In genomic region chr4:154497423-154498175, GRCm38 (mm10) we compare ENCODE assay signal across 10 mouse cellular contexts.
DNase-seq lines count a peak whose midpoint lies in the region; ATAC-seq and TF ChIP-seq lines count a peak whose summit lies in the region.
"Had no signal": no experiment of that assay in that cellular context is flagged by ENCODE, and none has a peak within 500 bp of the region (broad histone marks: within the 10 kb centered on the region; RNA-seq: fewer than 3 reads in every experiment).

No protein-coding gene starts in this region.

- no peaks in the 10 kb centered on the region for H3K9me3 ChIP-seq in lung, embryonic 16.5 days (ENCODE audit: control insufficient read depth, low read length)
- H3K9me3 ChIP-seq in intestine, embryonic 16.5 days (ENCODE audit: control insufficient read depth, low read length), result no peaks in the 10 kb centered on the region
- no peaks in the 10 kb centered on the region for H3K9me3 ChIP-seq in stomach, embryonic 15.5 days

- TF ChIP-seq EP300 in heart, adult 2 months (IDR thresholded peaks at IDR 0.05; ENCODE audit: insufficient read depth, low read depth, low read length), result no peak

- no peak overlapping the region for H3K4me2 ChIP-seq in lung, embryonic 16.5 days (ENCODE audit: low read depth, low read length)
- peak overlapping the region; percentile 9; the same call in 1 of the 2 replicates for H3K4me2 ChIP-seq in intestine, embryonic 16.5 days (ENCODE audit: low read depth, low read length)
- peak overlapping the region; percentile 13; the same call in 1 of the 2 replicates for H3K4me2 ChIP-seq in stomach, embryonic 15.5 days

- H3K4me1 ChIP-seq in heart, adult 2 months (ENCODE audit: control insufficient read depth, insufficient read depth, low read length), result peaks cover 14% of the 10 kb centered on the region
- H3K4me1 ChIP-seq in lung, embryonic 16.5 days (replicated peaks; ENCODE audit: control insufficient read depth, insufficient read depth, low read length), result peaks cover 51% of the 10 kb centered on the region
- H3K4me1 ChIP-seq in intestine, embryonic 16.5 days (ENCODE audit: control insufficient read depth, insufficient read depth, low read length), result peaks cover 93% of the 10 kb centered on the region
- peaks cover 54% of the 10 kb centered on the region for H3K4me1 ChIP-seq in stomach, embryonic 15.5 days

- TF ChIP-seq CTCF in heart, adult 2 months (IDR thresholded peaks at IDR 0.05), result no peak

- TF ChIP-seq POLR2A in heart, adult 2 months (IDR thresholded peaks at IDR 0.05; ENCODE audit: insufficient read depth, low read depth, low read length), result no peak

- H3K27ac ChIP-seq in heart, adult 2 months, result peak overlapping the region; percentile 67
- peak overlapping the region; percentile 72 for H3K27ac ChIP-seq in lung, embryonic 16.5 days (ENCODE audit: low read length)
- H3K27ac ChIP-seq in intestine, embryonic 16.5 days (ENCODE audit: low read length), result peak overlapping the region; percentile 85
- peak overlapping the region; percentile 83 for H3K27ac ChIP-seq in stomach, embryonic 15.5 days
- H3K27ac ChIP-seq: left cerebral cortex, adult 2 months had no signal

- H3K9ac ChIP-seq in heart, adult 2 months (ENCODE audit: low read depth, low read length), result no peak overlapping the region
- no peak overlapping the region for H3K9ac ChIP-seq in lung, embryonic 16.5 days (ENCODE audit: low read length)
- H3K9ac ChIP-seq in intestine, embryonic 16.5 days (ENCODE audit: low read depth, low read length), result peak overlapping the region; percentile 33; the same call in 1 of the 2 replicates
- no peak overlapping the region for H3K9ac ChIP-seq in stomach, embryonic 15.5 days

- H3K36me3 ChIP-seq in heart, adult 2 months (ENCODE audit: control insufficient read depth, insufficient read depth, low read length), result no peaks in the 10 kb centered on the region
- H3K36me3 ChIP-seq in lung, embryonic 16.5 days (ENCODE audit: control insufficient read depth, insufficient read depth, low read length), result no peaks in the 10 kb centered on the region
- no peaks in the 10 kb centered on the region for H3K36me3 ChIP-seq in intestine, embryonic 16.5 days (ENCODE audit: control insufficient read depth, insufficient read depth, low read length)
- no peaks in the 10 kb centered on the region for H3K36me3 ChIP-seq in stomach, embryonic 15.5 days

- no peaks in the 10 kb centered on the region for H3K79me2 ChIP-seq in heart, adult 2 months (replicated peaks; ENCODE audit: control insufficient read depth, insufficient read depth, low read length)

- 48% methylated on average over 4 of the region's 4 CpGs for WGBS in heart, adult 2 months
- 66% methylated on average over 4 of the region's 4 CpGs for WGBS in lung, embryonic 16.5 days
- 60% methylated on average over 4 of the region's 4 CpGs for WGBS in intestine, embryonic 16.5 days
- WGBS in stomach, embryonic 15.5 days, result 62% methylated on average over 4 of the region's 4 CpGs

- DNase-seq in heart, adult 2 months, result peak in 1 of 2 experiments; percentile 33
- DNase-seq in heart, adult 9 months (ENCODE audit: low spot score in 2 of 2), result no peak
- no peak for DNase-seq in lung, postnatal 10 days
- no peak for DNase-seq in natural killer cell, adult 2 months (ENCODE audit: low spot score in 2 of 2)
- DNase-seq: thymus, postnatal 14 days had no signal

- ATAC-seq in lung, embryonic 16.5 days (ENCODE audit: low read depth), result peak; percentile 9; the same call in 1 of the 2 replicates
- ATAC-seq in intestine, embryonic 16.5 days, result peak; percentile 65
- peak; percentile 47 for ATAC-seq in stomach, embryonic 15.5 days (ENCODE audit: insufficient read depth, low FRiP score, low read depth)
- ATAC-seq in activated CD4-positive, CD25-positive, alpha-beta regulatory T cell, adult 4 months, result no peak

- no peak overlapping the region for H3K4me3 ChIP-seq in heart, adult 2 months
- H3K4me3 ChIP-seq in lung, embryonic 16.5 days (ENCODE audit: low read length), result no peak overlapping the region
- H3K4me3 ChIP-seq in intestine, embryonic 16.5 days (ENCODE audit: low read length), result no peak overlapping the region
- no peak overlapping the region for H3K4me3 ChIP-seq in stomach, embryonic 15.5 days (replicated peaks)
- H3K4me3 ChIP-seq: left cerebral cortex, adult 2 months had no signal

- intact Hi-C loops in heart, adult 2 months (cut with DNase I), result loop anchor here (5.0 kb wide), 1 partner anchor 140 kb away; the partner anchor contains the start of gene Prdm16

- H3K27me3 ChIP-seq in heart, adult 2 months (ENCODE audit: control insufficient read depth, insufficient read depth, low read length), result no peaks in the 10 kb centered on the region
- 0 out of 2 replicates have a peak, but pooled peaks cover 3% of the 10 kb centered on the region for H3K27me3 ChIP-seq in lung, embryonic 16.5 days (ENCODE audit: control insufficient read depth, insufficient read depth, low read depth, low read length)
- no peaks in the 10 kb centered on the region for H3K27me3 ChIP-seq in intestine, embryonic 16.5 days (replicated peaks; ENCODE audit: control insufficient read depth, insufficient read depth, low read length)
- no peaks in the 10 kb centered on the region for H3K27me3 ChIP-seq in stomach, embryonic 15.5 days (replicated peaks)
